Mouse (Mus musculus): ENCODE measurements around the gene Atp5s. TPM values are rescaled to one million over a fixed set of nuclear protein-coding genes. Genes with fewer than 3 reads are reported as not detected.

The Atp5s gene
- total and polyA plus RNA-seq, 3 experiments, result 8.4 to 15.8 (median 11.4) TPM

DNA sequence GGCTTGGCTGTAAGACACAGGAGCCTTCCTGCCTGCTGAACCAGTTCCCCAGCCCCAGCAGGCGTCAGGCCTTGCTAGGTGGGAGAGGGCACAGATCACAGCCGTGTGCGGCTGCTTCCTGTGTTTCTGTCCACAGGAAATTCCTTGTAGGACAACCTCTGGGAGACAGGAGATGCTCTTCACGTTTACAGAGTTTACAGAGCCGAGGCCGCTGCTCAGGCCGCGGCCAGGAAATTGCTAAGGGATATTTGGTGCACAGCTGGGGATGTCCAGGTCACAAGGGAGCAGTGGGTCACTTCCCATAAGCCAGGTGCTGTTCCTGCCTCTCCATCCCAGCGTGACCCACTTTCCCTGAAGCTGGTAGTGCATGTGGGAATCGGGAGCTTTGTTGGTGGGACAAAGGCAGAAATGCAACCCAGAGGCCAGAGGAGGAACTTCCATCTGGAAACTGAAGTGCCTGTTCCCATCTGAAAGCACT is 27.2 kb downstream of the Atp5s start:
- Histone ChIP-seq H3K27me3 (replicated peaks) (no peaks in the 10 kb centered on the region), H3K9me3 (replicated peaks; ENCODE audit: low read length) (no peaks in the 10 kb centered on the region), H3K9ac (ENCODE audit: insufficient read depth, low read depth) (no peak overlapping the region), H3K4me2 (ENCODE audit: insufficient read depth, low read depth, poor library complexity, severe bottlenecking) (no peak overlapping the region), H3K36me3 (replicated peaks in 1 of 2; ENCODE audit: control insufficient read depth in 1 of 2, insufficient read depth in 1 of 2, low read length in 1 of 2) (no peaks in the 10 kb centered on the region), H3K27ac (ENCODE audit: insufficient read depth, low read depth) (no peak overlapping the region), H3K4me1 (ENCODE audit: control insufficient read depth in 1 of 2, insufficient read depth in 2 of 2) (peaks cover 0 to 4% of the 10 kb centered on the region in 2 experiments; a peak in 1 of 4 replicates), H3K79me2 (replicated peaks; ENCODE audit: control insufficient read depth, extremely low read depth, insufficient read depth, poor library complexity, severe bottlenecking) (no peaks in the 10 kb centered on the region), H3K4me3 (replicated peaks in 1 of 3; ENCODE audit: low read depth in 2 of 3, low read length in 2 of 3, poor library complexity in 1 of 3) (no peak overlapping the region)
- in situ Hi-C loops (cut with MboI; ENCODE audit: low pct_ligation_motif_present, low pct_unique_long_range_greater_than_20kb, low sequenced_read_pairs) (no loop called here), dilution Hi-C loops (cut with MboI; ENCODE audit: extremely low pct_ligation_motif_present, extremely low pct_unique_long_range_greater_than_20kb, low sequenced_read_pairs) (no loop called here)
- no peak for DNase-seq (ENCODE audit: extremely low read depth)
- TF ChIP-seq HCFC1 (IDR thresholded peaks at IDR 0.05; ENCODE audit: low read depth, low read length) (no peak), USF2 (conservative IDR thresholded peaks at IDR 0.05; ENCODE audit: low read depth, low read length) (no peak), MAZ (IDR thresholded peaks at IDR 0.05; ENCODE audit: low read depth, low read length) (no peak), ZMIZ1 (IDR thresholded peaks at IDR 0.05; ENCODE audit: low read depth, low read length) (no peak), ELF1 (IDR thresholded peaks at IDR 0.05; ENCODE audit: low read depth, low read length) (no peak), BHLHE40 (IDR thresholded peaks at IDR 0.05; ENCODE audit: low read depth, low read length) (no peak), ZKSCAN1 (IDR thresholded peaks at IDR 0.05; ENCODE audit: borderline replicate concordance, low read depth, low read length) (no peak), CTCF (conservative IDR thresholded peaks at IDR 0.05 in 1 of 2, IDR thresholded peaks at IDR 0.05 in 1 of 2; ENCODE audit: low read depth in 2 of 2, low read length in 2 of 2) (no peak), POLR2AphosphoS2 (IDR thresholded peaks at IDR 0.05; ENCODE audit: low read depth, low read length) (no peak), RAD21 (IDR thresholded peaks at IDR 0.05; ENCODE audit: low read depth, low read length) (no peak), RCOR1 (conservative IDR thresholded peaks at IDR 0.05; ENCODE audit: low read depth, low read length) (no peak), PAX5 (IDR thresholded peaks at IDR 0.05; ENCODE audit: low read length) (no peak), TBP (conservative IDR thresholded peaks at IDR 0.05; ENCODE audit: low read depth, low read length) (no peak)

DNA sequence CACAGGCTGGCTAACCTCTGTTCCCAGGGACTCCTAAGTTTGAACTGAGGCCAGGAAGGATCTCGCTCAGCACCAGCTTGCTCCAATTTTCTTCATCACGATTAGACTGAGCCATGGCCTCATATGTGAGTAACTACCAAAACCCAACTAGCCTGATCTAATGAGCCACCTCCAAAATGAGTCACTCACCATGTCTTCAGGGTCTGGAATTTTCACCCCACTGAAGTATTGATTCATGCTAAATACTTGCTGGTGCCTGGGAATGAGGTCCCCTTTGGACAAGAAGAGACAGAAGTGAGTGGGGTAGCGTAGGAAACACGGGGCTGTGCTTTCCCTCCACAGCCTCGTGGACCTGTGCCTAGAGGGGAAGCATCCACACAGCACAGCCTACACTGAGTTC is 29.2 kb downstream of the Atp5s start:
- H3K4me3 ChIP-seq (replicated peaks in 1 of 3; ENCODE audit: low read depth in 2 of 3, low read length in 2 of 3, poor library complexity in 1 of 3), result no peak overlapping the region
- no peaks in the 10 kb centered on the region for H3K9me3 ChIP-seq (replicated peaks; ENCODE audit: low read length)
- H3K9ac ChIP-seq (ENCODE audit: insufficient read depth, low read depth), result no peak overlapping the region
- H3K27ac ChIP-seq (ENCODE audit: insufficient read depth, low read depth), result no peak overlapping the region
- peaks cover 2 to 4% of the 10 kb centered on the region in 2 experiments; a peak in 2 of 4 replicates for H3K4me1 ChIP-seq (ENCODE audit: control insufficient read depth in 1 of 2, insufficient read depth in 2 of 2)
- no peaks in the 10 kb centered on the region for H3K27me3 ChIP-seq (replicated peaks)
- in situ Hi-C loops (cut with MboI; ENCODE audit: low pct_ligation_motif_present, low pct_unique_long_range_greater_than_20kb, low sequenced_read_pairs) (no loop called here), dilution Hi-C loops (cut with MboI; ENCODE audit: extremely low pct_ligation_motif_present, extremely low pct_unique_long_range_greater_than_20kb, low sequenced_read_pairs) (no loop called here)
- TF ChIP-seq MXI1 (IDR thresholded peaks at IDR 0.05; ENCODE audit: low read depth, low read length) (no peak), BHLHE40 (IDR thresholded peaks at IDR 0.05; ENCODE audit: low read depth, low read length) (no peak), MAX (IDR thresholded peaks at IDR 0.05; ENCODE audit: low read length) (no peak), PAX5 (IDR thresholded peaks at IDR 0.05; ENCODE audit: low read length) (no peak), ZKSCAN1 (IDR thresholded peaks at IDR 0.05; ENCODE audit: borderline replicate concordance, low read depth, low read length) (no peak), SMC3 (IDR thresholded peaks at IDR 0.05; ENCODE audit: low read depth, low read length) (no peak), KAT2A (IDR thresholded peaks at IDR 0.05; ENCODE audit: insufficient replicate concordance, low read length) (no peak), POLR2AphosphoS2 (IDR thresholded peaks at IDR 0.05; ENCODE audit: low read depth, low read length) (no peak), MAFK (IDR thresholded peaks at IDR 0.05; ENCODE audit: insufficient replicate concordance, low read length) (no peak), UBTF (IDR thresholded peaks at IDR 0.05; ENCODE audit: low read depth, low read length) (no peak), MYC (IDR thresholded peaks at IDR 0.05; ENCODE audit: low read depth, low read length) (no peak), ZMIZ1 (IDR thresholded peaks at IDR 0.05; ENCODE audit: low read depth, low read length) (no peak)
- H3K36me3 ChIP-seq (replicated peaks in 1 of 2; ENCODE audit: control insufficient read depth in 1 of 2, insufficient read depth in 1 of 2, low read length in 1 of 2), result no peaks in the 10 kb centered on the region
- no peaks in the 10 kb centered on the region for H3K79me2 ChIP-seq (replicated peaks; ENCODE audit: control insufficient read depth, extremely low read depth, insufficient read depth, poor library complexity, severe bottlenecking)
- no peak overlapping the region for H3K4me2 ChIP-seq (ENCODE audit: insufficient read depth, low read depth, poor library complexity, severe bottlenecking)
- DNase-seq (ENCODE audit: extremely low read depth), result no peak
